ENCODE assay signal across 33 mouse cellular contexts in genomic region chr6:136452623-136453022, GRCm38 (mm10). TPM values are rescaled to one million over a fixed set of nuclear protein-coding genes. Genes with fewer than 3 reads are reported as not detected.
DNase-seq lines count a peak whose midpoint lies in the region; TF ChIP-seq lines count a peak whose summit lies in the region.
"Had no signal": no experiment of that assay in that cellular context is flagged by ENCODE, and none has a peak within 500 bp of the region (broad histone marks: within the 10 kb centered on the region; RNA-seq: fewer than 3 reads in every experiment).

No protein-coding gene starts in this region.

- no peak overlapping the region for H3K9ac ChIP-seq in liver, adult 2 months (ENCODE audit: low read depth, low read length)
- no peak overlapping the region for H3K9ac ChIP-seq in MEL (ENCODE audit: control insufficient read depth, low read depth, low read length, poor library complexity, severe bottlenecking)
- H3K9ac ChIP-seq: embryonic facial prominence, embryonic 13.5 days; forebrain, embryonic 13.5 days; hindbrain, embryonic 13.5 days had no signal

- H3K9me3 ChIP-seq in MEL (replicated peaks; ENCODE audit: insufficient read depth, low read length) = no peaks in the 10 kb centered on the region
- H3K9me3 ChIP-seq in forebrain, embryonic 10.5 days = no peaks in the 10 kb centered on the region; the same call in 1 of the 2 replicates
- H3K9me3 ChIP-seq: embryonic facial prominence, embryonic 10.5 days; embryonic facial prominence, embryonic 13.5 days had no signal

- WGBS in liver, adult 2 months = 87% methylated on average over 3 of the region's 3 CpGs
- WGBS in forebrain, embryonic 10.5 days = 91% methylated on average over 3 of the region's 3 CpGs

- TF ChIP-seq CTCF in liver, adult 2 months (IDR thresholded peaks at IDR 0.05; ENCODE audit: low read depth, low read length) = no peak
- no peak for TF ChIP-seq CTCF in MEL (IDR thresholded peaks at IDR 0.05 in 2 of 3, conservative IDR thresholded peaks at IDR 0.05 in 1 of 3; ENCODE audit: control insufficient read depth in 1 of 3, insufficient read depth in 1 of 3, low read depth in 2 of 3, low read length in 3 of 3, poor library complexity in 1 of 3, severe bottlenecking in 1 of 3)

- H3K4me1 ChIP-seq in liver, adult 2 months (ENCODE audit: control insufficient read depth, insufficient read depth, low read length) = peaks cover 9% of the 10 kb centered on the region
- H3K4me1 ChIP-seq in MEL (ENCODE audit: control insufficient read depth in 1 of 2, insufficient read depth in 2 of 2, low read length in 2 of 2) = peaks cover 7% of the 10 kb centered on the region in 2 experiments
- no peaks in the 10 kb centered on the region for H3K4me1 ChIP-seq in forebrain, embryonic 10.5 days
- H3K4me1 ChIP-seq: embryonic facial prominence, embryonic 10.5 days; forebrain, embryonic 13.5 days; hindbrain, embryonic 13.5 days had no signal

- intact Hi-C loops in heart, postnatal 36 days (cut with DNase I) = no loop called here

- peak; percentile 34 to 60; a peak in 3 of 4 replicates for TF ChIP-seq EP300 in MEL (IDR thresholded peaks at IDR 0.05; ENCODE audit: low read depth in 1 of 2, low read length in 2 of 2)

- no peaks in the 10 kb centered on the region for H3K36me3 ChIP-seq in liver, adult 2 months (ENCODE audit: control insufficient read depth, insufficient read depth, low read length)
- H3K36me3 ChIP-seq in MEL (ENCODE audit: control insufficient read depth in 1 of 2, insufficient read depth in 2 of 2, low read length in 2 of 2) = peaks cover 0 to 5% of the 10 kb centered on the region in 2 experiments; a peak in 1 of 4 replicates
- H3K36me3 ChIP-seq in forebrain, embryonic 10.5 days (replicated peaks) = no peaks in the 10 kb centered on the region
- H3K36me3 ChIP-seq: embryonic facial prominence, embryonic 10.5 days; embryonic facial prominence, embryonic 13.5 days; hindbrain, embryonic 13.5 days had no signal

- no peak overlapping the region for H3K4me3 ChIP-seq in liver, adult 2 months (ENCODE audit: insufficient read depth, low read depth, low read length)
- H3K4me3 ChIP-seq in MEL (ENCODE audit: control insufficient read depth in 1 of 2, insufficient read depth in 1 of 2, low read depth in 2 of 2, low read length in 2 of 2) = no peak overlapping the region
- H3K4me3 ChIP-seq in forebrain, embryonic 10.5 days = no peak overlapping the region
- H3K4me3 ChIP-seq: embryonic facial prominence, embryonic 10.5 days; embryonic facial prominence, embryonic 13.5 days; erythroblast, embryonic 14.5 days; forebrain, embryonic 13.5 days; hindbrain, embryonic 13.5 days had no signal

- peak; percentile 87 for DNase-seq in heart, adult 11 months
- DNase-seq in heart, postnatal 36 days = no peak
- DNase-seq in liver, adult 2 months (ENCODE audit: extremely low read depth, low read depth, low spot score) = no peak
- DNase-seq in liver (no peak), 416B (ENCODE audit: low read depth) (peak; percentile 56), MEL (ENCODE audit: low read depth, low spot score) (peak; percentile 36)
- DNase-seq in left cerebral cortex, adult 9 months (ENCODE audit: low spot score in 2 of 2) = no peak
- no peak for DNase-seq in forebrain, embryonic 10.5 days (ENCODE audit: extremely low spot score, low spot score)
- DNase-seq: adrenal gland, postnatal 10 days; cerebellum, adult 11-12 months; cerebellum, adult 8-10 months; cerebellum, postnatal 10 days; cerebellum, postnatal 36 days; embryo, embryonic 11 days; gastrocnemius, postnatal 10 days; gastrocnemius, postnatal 36 days; heart, postnatal 14 days; kidney, adult 18-20 months had no signal

- TF ChIP-seq POLR2A in liver, adult 2 months (IDR thresholded peaks at IDR 0.05; ENCODE audit: extremely low read depth, insufficient read depth, low read length) = no peak
- no peak for TF ChIP-seq POLR2A in MEL (IDR thresholded peaks at IDR 0.05; ENCODE audit: control insufficient read depth in 1 of 2, insufficient read depth in 1 of 2, low read depth in 1 of 2, low read length in 2 of 2, poor library complexity in 1 of 2)

- no peak for TF ChIP-seq RAD21 in MEL (IDR thresholded peaks at IDR 0.05; ENCODE audit: low read depth, low read length)

- peak overlapping the region; percentile 32; the same call in 1 of the 2 replicates for H3K27ac ChIP-seq in liver, adult 2 months (replicated peaks; ENCODE audit: insufficient read depth, low read depth, low read length)
- H3K27ac ChIP-seq in MEL (ENCODE audit: control insufficient read depth, low read depth, low read length) = no peak overlapping the region
- no peak overlapping the region for H3K27ac ChIP-seq in forebrain, embryonic 10.5 days
- H3K27ac ChIP-seq: embryonic facial prominence, embryonic 10.5 days; embryonic facial prominence, embryonic 13.5 days; forebrain, embryonic 13.5 days; hindbrain, embryonic 13.5 days had no signal

- no peaks in the 10 kb centered on the region for H3K27me3 ChIP-seq in liver, adult 2 months (ENCODE audit: control insufficient read depth, insufficient read depth, low read length)
- no peaks in the 10 kb centered on the region for H3K27me3 ChIP-seq in MEL (ENCODE audit: control insufficient read depth in 1 of 2, insufficient read depth in 2 of 2, low read length in 2 of 2)
- H3K27me3 ChIP-seq in forebrain, embryonic 10.5 days (ENCODE audit: poor library complexity, severe bottlenecking) = no peaks in the 10 kb centered on the region
- H3K27me3 ChIP-seq: embryonic facial prominence, embryonic 13.5 days; forebrain, embryonic 13.5 days; hindbrain, embryonic 13.5 days had no signal

- no peaks in the 10 kb centered on the region for H3K79me2 ChIP-seq in liver, adult 2 months (ENCODE audit: control insufficient read depth, insufficient read depth, low read length)
- H3K79me2 ChIP-seq in MEL (ENCODE audit: control insufficient read depth, insufficient read depth, low read length, poor library complexity) = no peaks in the 10 kb centered on the region

TF ChIP-seq in MEL, 35 proteins besides CTCF, POLR2A, EP300 and RAD21:
- TF ChIP-seq TAL1 (IDR thresholded peaks at IDR 0.05; ENCODE audit: low read length) (peak; percentile 73), MYB (IDR thresholded peaks at IDR 0.05; ENCODE audit: low read depth, low read length) (peak; percentile 55; the same call in 1 of the 2 replicates), HCFC1 (IDR thresholded peaks at IDR 0.05; ENCODE audit: low read depth, low read length) (no peak), ETS1 (IDR thresholded peaks at IDR 0.05; ENCODE audit: low read depth, low read length) (0 out of 2 replicates have a peak, but pooled peaks have one; percentile 28), TCF12 (IDR thresholded peaks at IDR 0.05; ENCODE audit: low read depth, low read length) (0 out of 2 replicates have a peak, but pooled peaks have one; percentile 13), ZNF384 (IDR thresholded peaks at IDR 0.05; ENCODE audit: low read depth, low read length) (0 out of 2 replicates have a peak, but pooled peaks have one; percentile 8), MAX (IDR thresholded peaks at IDR 0.05; ENCODE audit: low read length) (no peak)

RNA-seq across cellular contexts. Expression of gene E330021D16Rik, which starts 37.3 kb away (rescaled TPM):
- total RNA-seq in heart, postnatal 36 days (2021) = not detected
- total RNA-seq in liver, adult 2 months (2014; rRNA removed) = not detected in 2 replicates
- 0.07 TPM in 1 of 2 replicates, not detected in the other for polyA plus RNA-seq in liver, adult 2 months (2012; rRNA removed)
- total RNA-seq in MEL (2012; rRNA removed) = not detected in 2 replicates
- not detected for polyA plus RNA-seq in MEL (2012; ENCODE audit: insufficient read depth in 1 of 2, insufficient read length in 2 of 2, low read depth in 1 of 2, low replicate concordance in 2 of 2, missing spikeins in 1 of 2)
- polyA plus RNA-seq in forebrain, embryonic 10.5 days (2016; fragmentation: Nextera tagmentation; extraction: Ambion mirVana) = not detected in 2 replicates
- total RNA-seq: adrenal gland, postnatal 10 days; gastrocnemius, adult 18-20 months; gastrocnemius, postnatal 10 days; gastrocnemius, postnatal 36 days; granulocyte monocyte progenitor cell, adult 5-6 weeks; heart, adult 8-10 months; heart, postnatal 14 days; hematopoietic stem cell, adult 5-6 weeks had no signal
- polyA plus RNA-seq: brain, embryonic 14.5 days; cortical plate, adult 2 months; embryonic facial prominence, embryonic 13.5 days; erythroblast, embryonic 14.5 days; forebrain, embryonic 13.5 days; forebrain, embryonic 16.5 days; heart, embryonic 11.5 days; heart, embryonic 14.5 days; hindbrain, embryonic 13.5 days; hindbrain, embryonic 16.5 days had no signal

RNA-seq across cellular contexts. Expression of gene Atf7ip, which starts 53.3 kb away (rescaled TPM):
- 10 to 100 TPM; 78.1 to 88.5 TPM for total RNA-seq in heart, postnatal 36 days (2021)
- 14.8 and 14.9 TPM in 2 replicates for total RNA-seq in liver, adult 2 months (2014; rRNA removed)
- polyA plus RNA-seq in liver, adult 2 months (2012; rRNA removed) = 5.1 and 5.2 TPM in 2 replicates
- total RNA-seq in MEL (2012; rRNA removed) = 7.3 and 10.7 TPM in 2 replicates
- 10 to 100 TPM; 24.6 to 56.1 TPM for polyA plus RNA-seq in MEL (2012; ENCODE audit: insufficient read depth in 1 of 2, insufficient read length in 2 of 2, low read depth in 1 of 2, low replicate concordance in 2 of 2, missing spikeins in 1 of 2)
- 44.2 and 46.7 TPM in 2 replicates for polyA plus RNA-seq in forebrain, embryonic 10.5 days (2016; fragmentation: Nextera tagmentation; extraction: Ambion mirVana)

Comparison
In these comparisons a context has a peak if more than half of its experiments do, and no peak if none do; other contexts are left out.
1. DNase-seq: peak in heart, adult 11 months (single experiment), 416B (single experiment) and MEL (single experiment); none in heart, postnatal 36 days (0 of 2), liver, adult 2 months (single experiment), liver (single experiment), left cerebral cortex, adult 9 months (0 of 2) and forebrain, embryonic 10.5 days (single experiment).